15 mouse cellular contexts compared by ENCODE assay signal in the genomic region with DNA sequence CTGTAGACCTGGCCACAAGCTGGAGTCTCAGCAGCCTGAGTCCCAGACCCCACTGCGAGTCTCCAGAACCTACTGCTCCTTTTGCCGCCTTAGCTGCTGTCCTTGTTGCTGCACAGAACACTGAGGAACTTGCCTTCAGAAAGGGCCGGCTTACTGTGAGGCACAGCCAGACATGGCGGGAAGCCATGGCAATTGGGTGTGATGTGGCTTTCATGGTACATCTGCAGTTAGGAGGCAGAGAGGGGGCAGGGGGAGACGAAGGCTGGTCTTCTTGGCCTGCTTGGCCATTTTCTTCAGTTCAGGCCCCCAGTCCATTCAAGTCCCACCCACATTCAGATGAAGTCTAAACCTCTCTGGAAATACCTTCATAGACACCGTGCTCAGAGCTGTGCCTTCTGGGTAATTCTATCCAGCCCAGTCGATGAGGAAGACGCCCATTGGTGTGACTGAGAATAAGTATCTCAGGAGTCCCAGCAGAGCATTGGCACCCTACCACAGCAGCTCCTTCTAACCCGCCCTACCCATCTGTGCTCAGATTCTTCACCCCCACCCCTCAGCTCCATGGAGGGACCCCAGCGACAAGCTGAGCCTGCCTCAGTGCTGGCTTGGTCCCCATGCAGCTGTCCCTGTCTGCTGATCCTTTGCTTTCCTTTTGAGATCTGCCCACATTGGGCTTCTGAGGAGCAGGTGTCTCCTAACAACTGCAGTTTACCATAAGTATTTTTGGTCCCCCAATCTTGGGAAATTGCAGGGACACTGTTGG. TPM values are rescaled to one million over a fixed set of nuclear protein-coding genes. Genes with fewer than 3 reads are reported as not detected.
DNase-seq lines count a peak whose midpoint lies in the region; ATAC-seq and TF ChIP-seq lines count a peak whose summit lies in the region.
"Had no signal": no experiment of that assay in that cellular context is flagged by ENCODE, and none has a peak within 500 bp of the region (broad histone marks: within the 10 kb centered on the region; RNA-seq: fewer than 3 reads in every experiment).

No protein-coding gene starts in this region.

- H3K27ac ChIP-seq in cerebellum, adult 2 months (ENCODE audit: insufficient read depth, low read length) = no peak overlapping the region
- H3K27ac ChIP-seq in forebrain, postnatal 0 days (ENCODE audit: low read depth, low read length) = peak overlapping the region; percentile 60
- H3K27ac ChIP-seq: macrophage had no signal

- 69% methylated on average over 10 of the region's 10 CpGs for WGBS in cerebellum, adult 2 months
- WGBS in forebrain, postnatal 0 days = 54% methylated on average over 10 of the region's 10 CpGs

- ATAC-seq in forebrain, postnatal 0 days = peak; percentile 61

- peak; percentile 48 for DNase-seq in cerebellum, adult 11-12 months
- DNase-seq in cerebellum, adult 2 months = no peak
- DNase-seq in layer of hippocampus, adult 9-11 months = peak; percentile 60
- no peak for DNase-seq in layer of hippocampus, adult 18-20 months (ENCODE audit: low spot score in 2 of 2)
- peak; percentile 67 for DNase-seq in forebrain, postnatal 0 days
- peak; percentile 76 to 86 for DNase-seq in right cerebral cortex, postnatal 10 days (ENCODE audit: low spot score in 2 of 2)
- DNase-seq in adrenal gland, postnatal 36 days = no peak
- no peak for DNase-seq in adipocyte (ENCODE audit: low spot score)
- DNase-seq: heart, postnatal 36 days had no signal

- no peak overlapping the region for H3K4me2 ChIP-seq in forebrain, postnatal 0 days (ENCODE audit: low read depth)

- H3K9me3 ChIP-seq in forebrain, postnatal 0 days (ENCODE audit: low read length) = no peaks in the 10 kb centered on the region

- peaks cover 46% of the 10 kb centered on the region for H3K4me1 ChIP-seq in cerebellum, adult 2 months (ENCODE audit: control insufficient read depth, insufficient read depth, low read length)
- H3K4me1 ChIP-seq in forebrain, postnatal 0 days (ENCODE audit: insufficient read depth) = peaks cover 15% of the 10 kb centered on the region; the same call in 1 of the 2 replicates

- no peak for TF ChIP-seq CTCF in cerebellum, adult 2 months (IDR thresholded peaks at IDR 0.05; ENCODE audit: borderline replicate concordance, insufficient read depth, low read depth, low read length)
- no peak for TF ChIP-seq CTCF in forebrain, postnatal 0 days (IDR thresholded peaks at IDR 0.05; ENCODE audit: low read depth)

- H3K4me3 ChIP-seq in cerebellum, adult 2 months (replicated peaks; ENCODE audit: insufficient read depth, low read depth, low read length) = no peak overlapping the region
- H3K4me3 ChIP-seq in forebrain, postnatal 0 days (ENCODE audit: low read depth, low read length) = no peak overlapping the region

- no peaks in the 10 kb centered on the region for H3K36me3 ChIP-seq in forebrain, postnatal 0 days (ENCODE audit: insufficient read depth)

- H3K9ac ChIP-seq in forebrain, postnatal 0 days = no peak overlapping the region

- no peaks in the 10 kb centered on the region for H3K27me3 ChIP-seq in cerebellum, adult 2 months (ENCODE audit: control insufficient read depth, insufficient read depth, low read length)
- no peaks in the 10 kb centered on the region for H3K27me3 ChIP-seq in forebrain, postnatal 0 days (ENCODE audit: insufficient read depth, low read length)

- TF ChIP-seq POLR2A in cerebellum, adult 2 months (IDR thresholded peaks at IDR 0.05; ENCODE audit: borderline replicate concordance, insufficient read depth, low read length) = no peak

RNA-seq across cellular contexts. Expression of gene Crybb2, which starts 24.2 kb away (rescaled TPM):
- polyA plus RNA-seq in cerebellum, adult 2 months (2012; rRNA removed) = not detected in 2 replicates
- not detected for total RNA-seq in layer of hippocampus, adult 18-20 months (2021)
- not detected in 2 replicates for total RNA-seq in forebrain, postnatal 0 days (2014; rRNA removed)
- not detected in 2 replicates for polyA plus RNA-seq in forebrain, postnatal 0 days (2015; fragmentation: Nextera tagmentation; extraction: Ambion mirVana)
- not detected for total RNA-seq in adrenal gland, postnatal 36 days (2021)
- total RNA-seq: ES-E14; heart, adult 8-10 months; heart, postnatal 36 days; liver, adult 2 months had no signal
- polyA plus RNA-seq: cortical plate, adult 2 months; kidney, embryonic 16.5 days; liver, adult 2 months; macrophage had no signal

RNA-seq across cellular contexts. Expression of gene Grk3, which starts 30.1 kb away (rescaled TPM):
- 58.0 and 66.0 TPM in 2 replicates for polyA plus RNA-seq in cerebellum, adult 2 months (2012; rRNA removed)
- 10 to 100 TPM; 80.7 to 81.4 TPM for total RNA-seq in layer of hippocampus, adult 18-20 months (2021)
- total RNA-seq in forebrain, postnatal 0 days (2014; rRNA removed) = 49.7 and 56.3 TPM in 2 replicates
- 5.9 and 12.3 TPM in 2 replicates for polyA plus RNA-seq in forebrain, postnatal 0 days (2015; fragmentation: Nextera tagmentation; extraction: Ambion mirVana)
- 10 to 100 TPM; 14.3 to 14.9 TPM for total RNA-seq in adrenal gland, postnatal 36 days (2021)

RNA-seq across cellular contexts. Expression of gene Crybb3, which starts 35.7 kb away (rescaled TPM):
- 1.7 and 3.2 TPM in 2 replicates for polyA plus RNA-seq in cerebellum, adult 2 months (2012; rRNA removed)
- total RNA-seq in layer of hippocampus, adult 18-20 months (2021) = 1 to 10 TPM; 1.6 to 2.1 TPM
- 0.81 and 2.0 TPM in 2 replicates for total RNA-seq in forebrain, postnatal 0 days (2014; rRNA removed)
- 1.6 and 1.7 TPM in 2 replicates for polyA plus RNA-seq in forebrain, postnatal 0 days (2015; fragmentation: Nextera tagmentation; extraction: Ambion mirVana)
- total RNA-seq in adrenal gland, postnatal 36 days (2021) = 1 to 10 TPM in 1 of 2 experiments, not detected in 1; 1.9 TPM
- polyA plus RNA-seq: macrophage had no signal

Comparison
In these comparisons a context has a peak if more than half of its experiments do, and no peak if none do; other contexts are left out.
1. DNase-seq: peak in cerebellum, adult 11-12 months (single experiment), layer of hippocampus, adult 9-11 months (single experiment), forebrain, postnatal 0 days (single experiment) and right cerebral cortex, postnatal 10 days (2 of 2); none in cerebellum, adult 2 months (0 of 2), layer of hippocampus, adult 18-20 months (0 of 2), adrenal gland, postnatal 36 days (0 of 2) and adipocyte (single experiment).